Mouse (Mus musculus): ENCODE data around the gene Dock6. TPM values are rescaled to one million over a fixed set of nuclear protein-coding genes. Genes with fewer than 3 reads are reported as not detected.

Gene Dock6
- polyA plus RNA-seq, 1 experiment from 2014 or later, result 46.3 TPM

GRCm38 (mm10) chr9:21769558-21770183 is 82.8 kb downstream of the Dock6 start:
- no peak overlapping the region for H3K9ac ChIP-seq

GRCm38 (mm10) chr9:21768511-21769411 is 83.7 kb downstream of the Dock6 start:
- ATAC-seq (replicated peaks; ENCODE audit: low FRiP score), result no peak; the same call in 1 of the 2 replicates
- Histone ChIP-seq H3K4me3 (replicated peaks) (no peak overlapping the region), H3K9ac (no peak overlapping the region), H3K4me1 (peaks cover 17% of the 10 kb centered on the region), H3K36me3 (peaks cover 71% of the 10 kb centered on the region), H3K27me3 (no peaks in the 10 kb centered on the region), H3K4me2 (no peak overlapping the region), H3K27ac (peak overlapping the region; percentile 68), H3K9me3 (replicated peaks) (no peaks in the 10 kb centered on the region)
- WGBS, result 61% methylated on average over 13 of the region's 13 CpGs

More at GRCm38 (mm10) chr9:21769558-21770183, 82.8 kb downstream of the Dock6 start:
- Histone ChIP-seq H3K4me1 (peaks cover 17% of the 10 kb centered on the region), H3K4me2 (no peak overlapping the region), H3K27ac (peak overlapping the region; percentile 68), H3K9me3 (replicated peaks) (no peaks in the 10 kb centered on the region), H3K27me3 (no peaks in the 10 kb centered on the region), H3K4me3 (replicated peaks) (no peak overlapping the region), H3K36me3 (peaks cover 80% of the 10 kb centered on the region)
- 73% methylated on average over 26 of the region's 26 CpGs for WGBS
- 0 out of 2 replicates have a peak, but pooled peaks have one; percentile 13 for ATAC-seq (replicated peaks; ENCODE audit: low FRiP score)

- H3K36me3 ChIP-seq, result peaks cover 63% of the 10 kb centered on the region
- H3K27ac ChIP-seq, result peak overlapping the region; percentile 68
- H3K4me2 ChIP-seq, result no peak overlapping the region
- WGBS, result 62% methylated on average over 11 of the region's 11 CpGs
- peak; percentile 63; the same call in 1 of the 2 replicates for ATAC-seq (replicated peaks; ENCODE audit: low FRiP score)
- no peak overlapping the region for H3K9ac ChIP-seq
- peaks cover 17% of the 10 kb centered on the region for H3K4me1 ChIP-seq
- no peaks in the 10 kb centered on the region for H3K27me3 ChIP-seq
- no peaks in the 10 kb centered on the region for H3K9me3 ChIP-seq (replicated peaks)
- no peak overlapping the region for H3K4me3 ChIP-seq (replicated peaks)
These were observed 84.5 kb downstream of the Dock6 start for GRCm38 (mm10) chr9:21767896-21768295.

GRCm38 (mm10) chr9:21764084-21764999 is 88.1 kb downstream of the Dock6 start:
- 95% methylated on average over 6 of the region's 6 CpGs for WGBS
- H3K27me3 ChIP-seq, result no peaks in the 10 kb centered on the region
- H3K9me3 ChIP-seq (replicated peaks), result no peaks in the 10 kb centered on the region
- ATAC-seq (replicated peaks; ENCODE audit: low FRiP score), result no peak
- H3K4me2 ChIP-seq, result no peak overlapping the region
- H3K36me3 ChIP-seq, result peaks cover 29% of the 10 kb centered on the region
- no peak overlapping the region for H3K27ac ChIP-seq
- peaks cover 20% of the 10 kb centered on the region for H3K4me1 ChIP-seq
- no peak overlapping the region for H3K9ac ChIP-seq
- H3K4me3 ChIP-seq (replicated peaks), result no peak overlapping the region

GRCm38 (mm10) chr9:21762135-21762534 is 90.3 kb downstream of the Dock6 start:
- no peaks in the 10 kb centered on the region for H3K9me3 ChIP-seq (replicated peaks)
- H3K4me2 ChIP-seq, result no peak overlapping the region
- ATAC-seq (replicated peaks; ENCODE audit: low FRiP score), result no peak
- no peak overlapping the region for H3K27ac ChIP-seq
- H3K4me3 ChIP-seq (replicated peaks), result no peak overlapping the region
- no peak overlapping the region for H3K9ac ChIP-seq
- H3K36me3 ChIP-seq, result peaks cover 16% of the 10 kb centered on the region
- H3K27me3 ChIP-seq, result no peaks in the 10 kb centered on the region
- peaks cover 19% of the 10 kb centered on the region for H3K4me1 ChIP-seq

- no peaks in the 10 kb centered on the region for H3K9me3 ChIP-seq (replicated peaks)
- peak within 1 kb of the TSS; percentile 83 for H3K4me2 ChIP-seq
- peaks cover 22% of the 10 kb centered on the region for H3K36me3 ChIP-seq
- H3K9ac ChIP-seq, result peak within 1 kb of the TSS; percentile 89
- ATAC-seq (replicated peaks; ENCODE audit: low FRiP score), result peak; percentile 97
- under 1% methylated on average over 49 of the region's 54 CpGs for WGBS
- peak within 1 kb of the TSS; percentile 76 for H3K27ac ChIP-seq
- peaks cover 19% of the 10 kb centered on the region for H3K4me1 ChIP-seq
- H3K27me3 ChIP-seq, result no peaks in the 10 kb centered on the region
- peak within 1 kb of the TSS; percentile 97 for H3K4me3 ChIP-seq (replicated peaks)
These were observed 92.0 kb downstream of the Dock6 start, which contains the start of gene Spc24 for GRCm38 (mm10) chr9:21760155-21761088. Gene Spc24 (minus strand): TSS chr9:21760303.

- Histone ChIP-seq H3K4me2 (peak overlapping the region; percentile 83), H3K9me3 (replicated peaks) (no peaks in the 10 kb centered on the region), H3K9ac (peak overlapping the region; percentile 89), H3K27ac (peak overlapping the region; percentile 76), H3K4me3 (replicated peaks) (peak overlapping the region; percentile 97), H3K4me1 (peaks cover 24% of the 10 kb centered on the region), H3K36me3 (peaks cover 24% of the 10 kb centered on the region), H3K27me3 (no peaks in the 10 kb centered on the region)
- under 1% methylated on average over 20 of the region's 20 CpGs for WGBS
- no peak; the same call in 1 of the 2 replicates for ATAC-seq (replicated peaks; ENCODE audit: low FRiP score)
These were observed 92.7 kb downstream of the Dock6 start for GRCm38 (mm10) chr9:21759718-21760117.

- Histone ChIP-seq H3K9me3 (replicated peaks) (no peaks in the 10 kb centered on the region), H3K9ac (peak overlapping the region; percentile 89), H3K36me3 (peaks cover 29% of the 10 kb centered on the region), H3K27me3 (no peaks in the 10 kb centered on the region), H3K4me3 (replicated peaks) (peak overlapping the region; percentile 97), H3K4me2 (peak overlapping the region; percentile 83), H3K27ac (no peak overlapping the region), H3K4me1 (peaks cover 32% of the 10 kb centered on the region)
- 52% methylated on average over 14 of the region's 14 CpGs for WGBS
- ATAC-seq (replicated peaks; ENCODE audit: low FRiP score), result no peak
These were observed 93.6 kb downstream of the Dock6 start for GRCm38 (mm10) chr9:21758576-21759529.

GRCm38 (mm10) chr9:21754516-21755321 is 97.7 kb downstream of the Dock6 start:
- peak overlapping the region; percentile 60 for H3K27ac ChIP-seq
- no peak overlapping the region for H3K9ac ChIP-seq
- no peaks in the 10 kb centered on the region for H3K27me3 ChIP-seq
- WGBS, result 59% methylated on average over 13 of the region's 13 CpGs
- H3K36me3 ChIP-seq, result peaks cover 38% of the 10 kb centered on the region
- no peak for ATAC-seq (replicated peaks; ENCODE audit: low FRiP score)
- peaks cover 46% of the 10 kb centered on the region for H3K4me1 ChIP-seq
- no peaks in the 10 kb centered on the region for H3K9me3 ChIP-seq (replicated peaks)
- H3K4me3 ChIP-seq (replicated peaks), result no peak overlapping the region
- no peak overlapping the region for H3K4me2 ChIP-seq

Data from kidney, embryonic 15.5 days (tissue).